Mouse (Mus musculus) left cerebral cortex, adult 18-20 months (tissue): ENCODE measurements around the gene Nyap2. TPM values are rescaled to one million over a fixed set of nuclear protein-coding genes. Genes with fewer than 3 reads are reported as not detected.
A peak's percentile ranks its signal among the peaks of the same experiment; 100 is the strongest.

ENCODE experiments used
- DNase-seq, 2 experiments: peaks; one replicate each; pipeline ENCODE4 v3.0.0; 2021 to 2022; ENCODE audit warnings: low spot score in 2 of 2, mixed read lengths in 1 of 2
- long read RNA-seq, 2 experiments: library from polyadenylated mRNA; stranded (forward); transcript quantifications; one replicate each; pipeline ENCODE4 v2.0.0; 2021
- total RNA-seq, 2 experiments: library from RNA; stranded (reverse); gene quantifications; 2 replicates each; pipeline ENCODE4 v1.2.3; 2021

Gene Nyap2
- 10 to 100 TPM; 33.5 to 37.1 TPM for total RNA-seq
- long read RNA-seq, experiment 1, full-length matches to known transcripts, result 3 of 10 reads
- long read RNA-seq, experiment 1, partial matches to known transcripts, result 2 of 10 reads
- long read RNA-seq, experiment 1, other reads (novel, unspliced or antisense), result 5 of 10 reads
- long read RNA-seq, experiment 2, partial matches to known transcripts, result 0 of 1 reads
- long read RNA-seq, experiment 2, other reads (novel, unspliced or antisense), result 1 of 1 reads

GRCm38 (mm10) chr1:81076831-81077664, at the start of gene Nyap2:
TSS of gene Nyap2 (plus strand) at chr1:81076950.
- peak; percentile 58 to 65 for DNase-seq

DNA sequence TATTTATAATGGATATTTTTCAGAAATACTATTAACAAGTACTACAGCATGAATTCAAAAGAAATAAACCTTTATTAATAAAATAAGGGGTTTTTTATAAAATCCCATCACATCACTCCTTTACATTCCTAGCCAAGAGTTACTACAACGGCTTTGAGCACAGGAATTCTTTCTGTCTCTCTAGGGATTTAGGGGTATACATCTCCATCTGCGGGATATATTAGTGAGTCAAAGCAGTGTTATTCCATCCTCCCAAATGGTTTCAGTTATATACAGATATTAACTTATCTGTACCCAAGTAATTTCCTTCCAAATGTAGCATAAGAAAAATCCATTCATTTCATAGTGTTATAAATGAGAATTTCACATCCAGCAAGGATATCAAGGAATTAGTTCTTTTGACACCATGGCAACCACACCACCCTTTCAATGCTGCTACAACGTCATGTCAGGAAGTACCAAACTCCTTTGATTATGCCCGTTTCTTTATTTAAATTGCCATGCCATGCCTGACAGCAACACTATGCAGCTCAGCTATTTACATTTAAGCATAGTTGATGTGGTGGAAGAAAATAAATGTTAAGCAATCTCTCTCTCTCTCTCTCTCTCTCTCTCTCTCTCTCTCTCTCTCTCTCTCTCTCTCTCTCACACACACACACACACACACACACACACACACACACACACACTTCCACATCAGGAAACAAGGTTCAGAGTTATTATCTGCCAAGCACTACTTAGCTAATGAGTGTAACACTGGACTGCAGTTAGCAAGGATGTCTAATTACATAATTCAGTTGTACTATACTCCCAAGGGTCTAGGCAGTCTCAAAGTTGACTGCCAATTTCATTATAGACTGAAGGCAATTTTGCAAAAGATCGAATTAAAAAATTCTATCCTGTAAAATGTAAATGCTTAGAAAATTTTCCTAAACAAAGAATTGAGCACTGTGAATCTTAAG, 33.6 kb upstream of the Nyap2 start:
- DNase-seq, result no peak

GRCm38 (mm10) chr1:81058340-81058739, 18.4 kb upstream of the Nyap2 start:
- no peak for DNase-seq

- DNase-seq, result no peak
Measured at GRCm38 (mm10) chr1:81058835-81059234, 17.9 kb upstream of the Nyap2 start.

DNA sequence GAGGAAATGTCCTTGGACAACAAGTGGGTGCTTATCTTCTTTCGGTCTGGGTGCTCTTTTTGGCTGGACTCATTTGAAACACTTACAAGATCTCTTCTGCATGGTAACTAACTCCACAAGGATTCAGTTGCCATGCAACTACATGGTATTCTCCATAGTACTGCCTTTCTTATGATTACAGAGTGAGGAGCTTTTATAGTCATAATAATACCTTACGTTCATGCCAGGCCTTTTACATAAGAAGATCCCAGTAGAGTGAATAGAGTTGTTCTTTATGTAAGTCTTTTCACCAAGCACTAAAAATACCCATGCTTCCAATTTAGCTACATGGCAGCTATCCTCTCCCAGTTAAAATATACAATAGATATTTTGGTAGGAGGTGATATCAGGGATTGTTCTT, 13.9 kb upstream of the Nyap2 start:
- no peak for DNase-seq

GRCm38 (mm10) chr1:81076259-81076658, 491 bp upstream of the Nyap2 start:
- peak; percentile 25 to 53 for DNase-seq

- DNase-seq, result no peak
Measured at GRCm38 (mm10) chr1:81077665-81078314, 1.0 kb downstream of the Nyap2 start.

DNA sequence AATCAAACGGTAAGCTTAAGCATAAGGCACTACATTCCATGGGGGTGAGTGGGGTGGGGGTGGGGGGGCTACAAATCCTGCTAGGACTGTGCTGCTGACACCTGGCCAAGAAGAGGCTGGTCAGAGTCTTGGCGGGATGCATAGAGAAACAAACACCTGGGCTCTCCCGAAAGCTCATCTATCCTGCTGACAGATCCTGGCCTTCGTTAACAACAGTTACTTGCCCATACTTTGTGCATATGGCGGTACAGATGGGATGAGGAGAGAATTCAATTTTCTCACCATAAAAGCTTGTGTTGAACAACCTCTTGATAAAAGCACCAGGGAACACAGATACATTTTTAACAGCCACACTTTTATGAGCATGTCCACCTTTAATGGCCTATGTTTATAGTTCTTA, 10.7 kb downstream of the Nyap2 start:
- DNase-seq, result no peak

GRCm38 (mm10) chr1:81090400-81090799, 13.7 kb downstream of the Nyap2 start:
- no peak for DNase-seq

GRCm38 (mm10) chr1:81090979-81091378, 14.2 kb downstream of the Nyap2 start:
- DNase-seq, result no peak

DNA sequence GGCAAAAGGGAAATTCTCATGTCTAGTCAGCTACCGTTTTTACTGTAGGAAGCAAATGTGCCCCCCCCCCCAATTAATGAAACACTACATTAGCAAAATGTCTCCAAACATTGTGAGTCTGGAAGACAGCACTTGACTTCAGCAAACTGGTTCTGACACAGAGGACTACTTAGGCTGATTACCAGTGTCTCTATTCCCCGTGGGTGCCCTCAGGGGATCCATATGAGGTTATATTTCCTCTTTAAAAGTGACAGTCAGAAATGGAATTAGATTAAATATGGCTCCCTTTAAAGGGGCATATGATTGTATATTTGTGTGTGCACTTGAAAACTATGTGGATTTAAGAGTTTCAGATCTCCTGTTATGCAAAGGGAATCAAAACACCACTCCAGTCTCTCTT, 15.3 kb downstream of the Nyap2 start:
- DNase-seq, result no peak

- no peak for DNase-seq
Measured at GRCm38 (mm10) chr1:81092886-81093285, 16.1 kb downstream of the Nyap2 start.

- DNase-seq, result no peak
Measured at GRCm38 (mm10) chr1:81098950-81099349, 22.2 kb downstream of the Nyap2 start.

- DNase-seq, result no peak
Measured at GRCm38 (mm10) chr1:81101749-81102148, 25.0 kb downstream of the Nyap2 start.

DNA sequence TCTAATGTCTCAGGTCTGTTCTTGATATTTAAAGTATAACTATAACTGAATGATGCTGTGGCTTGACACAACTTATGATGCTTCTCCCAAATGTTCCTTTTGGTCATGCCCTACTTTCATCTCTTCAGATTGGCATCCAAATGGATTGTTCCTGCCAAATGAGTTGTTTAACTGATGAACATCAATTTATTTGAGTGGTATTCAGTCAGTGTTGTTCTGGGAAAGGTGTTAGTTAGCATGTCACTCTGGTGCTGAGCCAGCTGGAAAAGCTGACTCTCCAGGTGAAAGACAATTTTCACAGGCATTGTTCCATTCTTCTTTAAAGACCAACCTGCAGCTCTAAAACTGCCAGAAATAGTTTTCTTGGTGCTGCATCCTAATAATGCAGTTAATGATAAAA, 43.0 kb downstream of the Nyap2 start:
- no peak for DNase-seq

- no peak for DNase-seq
Measured at GRCm38 (mm10) chr1:81132007-81132712, 55.4 kb downstream of the Nyap2 start.

DNA sequence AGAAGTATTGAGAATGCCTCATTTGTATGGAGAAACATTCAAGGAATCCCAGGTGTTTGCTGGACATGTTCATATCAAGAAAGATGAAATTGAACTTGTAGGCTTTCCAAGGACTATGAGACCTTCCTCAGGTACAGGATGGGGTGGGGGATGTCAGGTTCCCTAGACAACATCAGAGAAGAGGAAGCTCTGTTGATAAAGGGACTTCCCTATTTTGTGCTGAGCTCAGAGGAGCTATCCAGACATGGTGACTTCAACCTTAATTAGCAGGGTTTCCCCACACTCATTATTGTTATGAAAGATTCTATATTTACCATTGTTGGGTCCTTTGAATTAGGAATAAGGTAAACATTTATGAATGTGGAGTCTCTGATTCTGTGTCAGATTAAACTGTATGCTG, 67.1 kb downstream of the Nyap2 start:
- no peak for DNase-seq

- DNase-seq, result no peak
Measured at GRCm38 (mm10) chr1:81145576-81145975, 68.8 kb downstream of the Nyap2 start.

DNA sequence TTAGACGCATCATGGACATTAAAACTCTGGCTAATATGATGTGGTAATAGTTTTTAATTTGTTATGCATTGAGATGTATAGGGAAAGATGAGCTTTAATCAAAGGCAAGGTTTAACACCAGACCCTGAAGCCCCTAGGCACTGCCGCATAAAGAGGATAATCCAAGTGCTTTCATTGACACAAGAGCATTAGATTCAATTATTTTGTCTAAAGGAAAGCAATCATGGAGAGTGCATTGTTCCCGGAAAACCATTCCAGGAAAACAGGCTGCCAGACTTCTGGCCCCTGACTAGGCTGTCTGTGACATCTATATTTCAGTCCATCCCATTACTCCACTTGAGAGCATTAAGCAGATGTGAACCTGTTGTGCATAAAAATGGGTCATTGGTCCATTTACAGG, 92.5 kb downstream of the Nyap2 start:
- no peak for DNase-seq

DNA sequence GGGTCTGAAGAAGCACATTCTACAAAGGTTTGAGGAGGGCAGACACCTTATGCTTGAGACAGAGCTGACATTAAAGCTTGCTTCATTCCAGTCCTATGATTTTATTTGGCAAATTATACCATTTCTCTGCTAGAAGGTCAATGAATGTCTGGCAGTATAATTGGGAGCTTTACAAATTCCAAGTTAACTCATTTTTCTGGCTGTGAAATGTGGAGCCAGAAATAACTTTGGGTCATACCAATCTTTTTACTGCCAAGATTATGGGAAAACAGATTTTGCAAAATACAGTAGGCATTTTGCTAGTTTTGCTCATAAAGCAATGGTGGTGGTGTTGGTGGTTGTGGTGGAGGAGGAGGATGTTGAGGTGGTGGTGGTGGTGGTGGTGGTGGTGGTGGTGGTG, 96.0 kb downstream of the Nyap2 start:
- DNase-seq, result no peak
